Mouse (Mus musculus) forebrain, embryonic 14.5 days (tissue): ENCODE data around the gene Pdcd4. TPM values are rescaled to one million over a fixed set of nuclear protein-coding genes. Genes with fewer than 3 reads are reported as not detected.

ENCODE experiments used
- ATAC-seq: fragments of 200-750 bp; cut with Nextera tagmentation; 2 replicates; pipeline ENCODE4 v1.8.0; 2017; ENCODE audit warnings: mild to moderate bottlenecking, moderate library complexity
- DNase-seq: peaks from one replicate; pipeline ENCODE4 v3.0.0-alpha.2; 2015; ENCODE audit warnings: low spot score
- H3K27ac ChIP-seq: fragments of 300-500 bp; sonication (generic); 2 replicates; pipeline ENCODE4 v1.5.1; 2014; ENCODE audit warnings: low read depth, mild to moderate bottlenecking, control low read depth, low read length, moderate library complexity
- H3K27me3 ChIP-seq: fragments of 300-500 bp; sonication (generic); replicated peaks from 2 replicates; pipeline ENCODE4 v1.6.1; 2014; ENCODE audit warnings: low read length, control low read depth, mixed read lengths; ENCODE audit not compliant: control insufficient read depth, insufficient read depth
- H3K36me3 ChIP-seq: fragments of 300-500 bp; sonication (generic); 2 replicates; pipeline ENCODE4 v1.6.1; 2014; ENCODE audit warnings: low read length, control low read depth; ENCODE audit not compliant: control insufficient read depth, insufficient read depth
- H3K4me1 ChIP-seq: fragments of 300-500 bp; sonication (generic); 2 replicates; pipeline ENCODE4 v1.6.1; 2014; ENCODE audit warnings: antibody characterized with exemption, low read length, control low read depth; ENCODE audit not compliant: control insufficient read depth, insufficient read depth
- H3K4me2 ChIP-seq: fragments of 300-500 bp; sonication (generic); 2 replicates; pipeline ENCODE4 v1.6.1; 2014; ENCODE audit warnings: mild to moderate bottlenecking, control low read depth, low read length
- H3K4me3 ChIP-seq: fragments of 300-500 bp; sonication (generic); 2 replicates; pipeline ENCODE4 v1.5.1; 2014; ENCODE audit warnings: low read depth, low read length, control low read depth
- H3K9ac ChIP-seq: fragments of 300-500 bp; sonication (generic); 2 replicates; pipeline ENCODE4 v1.6.1; 2014; ENCODE audit warnings: mild to moderate bottlenecking, low read length, control low read depth, moderate library complexity
- H3K9me3 ChIP-seq: fragments of 300-500 bp; sonication (generic); replicated peaks from 2 replicates; pipeline ENCODE4 v1.6.1; 2016; ENCODE audit warnings: low read length, control low read depth, mixed read lengths; ENCODE audit not compliant: control insufficient read depth
- WGBS: fragments of 180-500 bp; shearing (Covaris S2); extraction: QIAGEN DNeasy Blood & Tissue Kit; methylation state at CpG from one replicate; pipeline ENCODE4 v1.1.7; 2014; 5-methylcytosine and 5-hydroxymethylcytosine counted together
- polyA plus RNA-seq: library from polyadenylated mRNA; unstranded; fragments of >200 nt; fragmentation: Nextera tagmentation; extraction: Ambion mirVana; gene quantifications from 2 replicates; pipeline ENCODE4 v1.2.1, GENCODE M21; 2014

The Pdcd4 gene
- polyA plus RNA-seq, 1 experiment from 2014 or later, result 62.1 TPM

DNA sequence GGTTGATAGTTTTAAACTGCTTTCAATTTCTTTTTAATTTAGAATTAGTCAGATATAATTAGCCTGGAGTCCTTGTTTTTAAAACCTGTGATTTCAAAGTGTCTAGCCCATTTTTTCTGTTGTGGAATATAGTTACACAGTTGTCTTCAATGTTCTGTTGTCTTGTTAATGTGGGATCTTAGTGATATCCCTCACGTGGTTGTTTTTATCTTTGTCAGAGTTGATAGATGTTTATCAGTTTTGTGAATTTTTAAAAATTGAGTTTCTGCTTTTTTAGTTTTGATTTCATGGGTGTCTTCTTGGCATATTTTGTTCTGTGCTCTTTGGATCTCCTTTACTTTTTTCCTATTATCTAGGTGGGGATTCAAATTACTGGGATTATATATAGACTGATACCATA, 81.6 kb downstream of the Pdcd4 start:
- Histone ChIP-seq H3K9me3 (no peaks in the 10 kb centered on the region; the same call in 1 of the 2 replicates), H3K9ac (no peak overlapping the region), H3K4me3 (no peak overlapping the region), H3K4me1 (no peaks in the 10 kb centered on the region), H3K27me3 (no peaks in the 10 kb centered on the region), H3K27ac (no peak overlapping the region), H3K36me3 (peaks cover 6% of the 10 kb centered on the region; the same call in 1 of the 2 replicates), H3K4me2 (no peak overlapping the region)
- ATAC-seq (no peak), DNase-seq (no peak)
- WGBS, result 89% methylated on average over 1 of the region's 1 CpGs

Other genes starting within 250 kb of the Pdcd4 start
- gene Rbm20, start 214.9 kb upstream of the Pdcd4 start, polyA plus RNA-seq, result 4.4 and 4.7 TPM in 2 replicates
- 49.6 and 61.1 TPM in 2 replicates for gene Shoc2, start 52.1 kb downstream of the Pdcd4 start, polyA plus RNA-seq
- gene Bbip1, start 52.4 kb downstream of the Pdcd4 start, polyA plus RNA-seq, result 174 and 180 TPM in 2 replicates
- 1.8 and 1.9 TPM in 2 replicates for gene Adra2a, start 151.9 kb downstream of the Pdcd4 start, polyA plus RNA-seq